Mouse (Mus musculus) urinary bladder, postnatal 14 days (tissue): ENCODE measurements at regions not wholly inside any gene's neighbourhood (a gene's known extent, or its start where the extent isn't known, plus 50 kb on each side); places are given as distances from the start of the nearest gene placed in this dataset.
A peak's percentile ranks its signal among the peaks of the same experiment; 100 is the strongest.

Experiments used
- DNase-seq: peaks from one replicate; pipeline ENCODE4 v3.0.0; 2021; ENCODE audit warnings: low spot score

GRCm38 (mm10) chr8:78877423-78877822 lies 56.5 kb upstream of the Lsm6 start:
- no peak for DNase-seq

GRCm38 (mm10) chr8:78889708-78890107 lies 68.8 kb upstream of the Lsm6 start:
- DNase-seq, result no peak

- DNase-seq, result no peak
Observed at GRCm38 (mm10) chr8:78890571-78890970, 69.6 kb upstream of the Lsm6 start.

- DNase-seq, result peak; percentile 84
Observed at GRCm38 (mm10) chr8:78899887-78900286, 78.9 kb upstream of the Lsm6 start.

GRCm38 (mm10) chr8:78903034-78903433 lies 82.1 kb upstream of the Lsm6 start:
- no peak for DNase-seq

- no peak for DNase-seq
Observed at GRCm38 (mm10) chr8:78907918-78908317, 87.0 kb upstream of the Lsm6 start.

- DNase-seq, result no peak
Observed at GRCm38 (mm10) chr8:78911288-78911873, 90.4 kb upstream of the Lsm6 start.

- DNase-seq, result no peak
Observed at GRCm38 (mm10) chr8:78912470-78912869, 91.5 kb upstream of the Lsm6 start.

- no peak for DNase-seq
Observed at GRCm38 (mm10) chr8:78913823-78914222, 92.9 kb upstream of the Lsm6 start.

GRCm38 (mm10) chr8:78930610-78931397 lies 97.4 kb upstream of the Zfp827 start:
- DNase-seq, result no peak

- no peak for DNase-seq
Observed at GRCm38 (mm10) chr8:78932069-78932468, 96.2 kb upstream of the Zfp827 start.

GRCm38 (mm10) chr8:78940049-78940448 lies 88.2 kb upstream of the Zfp827 start:
- no peak for DNase-seq

GRCm38 (mm10) chr8:78941558-78941957 lies 86.7 kb upstream of the Zfp827 start:
- no peak for DNase-seq

GRCm38 (mm10) chr8:78944367-78944766 lies 83.9 kb upstream of the Zfp827 start:
- DNase-seq, result no peak

- DNase-seq, result peak; percentile 7
Observed at GRCm38 (mm10) chr8:78945607-78946006, 82.6 kb upstream of the Zfp827 start.

GRCm38 (mm10) chr8:78946085-78946484 lies 82.2 kb upstream of the Zfp827 start:
- DNase-seq, result no peak

- DNase-seq, result no peak
Observed at GRCm38 (mm10) chr8:78975034-78975433, 53.2 kb upstream of the Zfp827 start.
